Mouse (Mus musculus) layer of hippocampus, adult 11-12 months (tissue): ENCODE measurements around the gene Olfr141.

Experiments
- DNase-seq: peaks from one replicate; pipeline ENCODE4 v3.0.0; 2022; ENCODE audit warnings: low spot score

Gene Olfr141

DNA sequence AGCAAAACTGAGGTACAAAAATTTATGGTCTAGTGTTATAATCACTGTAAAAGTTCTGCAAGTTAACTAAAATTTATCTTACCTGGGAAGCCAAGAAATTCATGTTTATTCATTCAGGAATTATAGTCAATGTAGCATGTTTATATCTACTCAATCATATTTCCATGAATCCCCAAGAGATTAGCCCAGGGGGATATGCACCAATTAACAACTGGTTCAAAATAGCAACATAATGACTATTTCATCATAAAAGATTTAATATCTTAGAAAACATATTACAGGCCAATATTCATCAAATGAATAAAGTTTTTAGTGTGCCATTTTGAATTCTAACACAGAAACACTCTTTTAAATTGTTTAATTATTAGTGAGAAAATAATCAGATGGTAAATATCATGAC, at the start of gene Olfr141:
TSS of gene Olfr141 (minus strand) at position 101 of the 400 bp plus-strand sequence.
- DNase-seq = no peak

DNA sequence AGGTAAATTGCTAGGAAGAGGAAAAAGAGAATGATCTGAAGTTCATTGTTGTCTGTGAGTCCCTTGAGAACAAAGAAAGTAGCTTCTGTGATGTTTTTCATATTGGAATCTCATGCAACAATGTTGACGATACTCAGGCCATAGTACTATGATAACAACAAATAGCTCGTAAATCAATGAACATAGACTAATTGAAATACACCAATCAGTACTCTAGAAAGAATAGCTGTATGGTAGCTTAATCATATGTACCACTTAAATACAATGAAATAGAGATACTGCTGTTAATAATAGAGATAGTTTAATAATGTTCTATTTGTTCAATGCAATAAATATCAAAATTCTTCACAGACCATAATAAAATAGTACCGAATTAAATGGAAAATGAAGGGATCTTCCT, 41.8 kb upstream of the Olfr141 start, which contains the start of gene Olfr1095:
TSS of gene Olfr1095 (minus strand) at position 101 of the 400 bp plus-strand sequence.
- DNase-seq = no peak

DNA sequence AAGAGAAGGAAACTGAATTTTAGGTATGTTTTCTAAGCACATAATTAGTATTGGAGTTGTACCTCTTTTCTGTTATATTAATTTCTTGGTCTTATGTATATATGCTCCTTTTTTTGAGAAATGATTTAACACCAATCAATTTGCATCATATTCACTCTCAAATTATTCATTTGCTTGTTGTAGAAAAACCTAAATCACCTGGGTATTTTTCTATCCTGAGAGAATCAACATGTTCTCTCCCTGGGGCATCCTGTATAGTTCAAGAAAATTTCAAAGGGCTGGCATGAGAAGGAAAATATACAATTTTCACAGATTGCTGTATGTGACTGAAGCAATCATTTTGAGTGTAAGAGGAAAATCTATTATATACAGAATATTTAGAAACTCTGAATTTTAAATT, 14.5 kb upstream of the Olfr141 start, which contains the start of gene Olfr1094:
TSS of gene Olfr1094 (plus strand) at position 301 of the 400 bp plus-strand sequence.
- DNase-seq = no peak

DNA sequence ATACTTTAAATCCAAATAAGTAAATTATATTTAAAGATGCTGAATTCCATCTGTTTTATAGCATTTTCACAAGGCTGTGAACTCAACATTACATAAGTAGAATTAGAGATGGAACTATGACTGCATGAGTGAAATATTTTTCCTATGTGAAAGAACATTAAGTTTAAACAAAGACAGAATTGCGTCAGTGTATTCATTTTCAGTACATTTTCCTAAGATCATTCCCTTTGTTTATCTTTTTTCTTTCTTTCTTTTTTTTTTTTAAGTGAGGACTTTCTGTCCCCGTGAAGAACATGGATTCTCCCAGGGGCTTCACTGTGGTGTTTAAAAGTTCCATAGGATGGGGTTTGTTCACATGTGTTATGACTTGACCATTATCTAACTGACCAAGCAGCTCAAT, 27.6 kb downstream of the Olfr141 start, which contains the start of gene Olfr1093:
TSS of gene Olfr1093 (plus strand) at position 301 of the 400 bp plus-strand sequence.
- DNase-seq = no peak

DNA sequence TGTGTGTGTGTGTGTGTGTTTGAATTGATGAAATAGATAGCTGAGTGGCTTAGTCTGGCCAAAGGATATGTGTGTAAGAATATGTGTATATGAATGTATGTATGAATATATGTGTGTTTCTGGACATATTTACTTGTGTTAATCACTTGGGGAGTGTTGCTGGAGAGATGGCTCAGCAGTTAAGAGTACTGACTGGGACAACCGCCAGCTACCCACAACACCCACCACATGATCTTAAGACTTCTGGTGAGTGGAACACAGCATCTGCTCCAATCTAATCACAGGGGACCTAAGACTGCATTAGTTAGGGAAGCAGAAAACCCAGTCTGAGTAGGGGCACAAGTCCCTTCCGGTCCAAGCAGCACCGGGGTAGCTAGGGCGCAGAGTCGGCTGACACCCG, 48.8 kb downstream of the Olfr141 start:
- peak; percentile 4 for DNase-seq

DNA sequence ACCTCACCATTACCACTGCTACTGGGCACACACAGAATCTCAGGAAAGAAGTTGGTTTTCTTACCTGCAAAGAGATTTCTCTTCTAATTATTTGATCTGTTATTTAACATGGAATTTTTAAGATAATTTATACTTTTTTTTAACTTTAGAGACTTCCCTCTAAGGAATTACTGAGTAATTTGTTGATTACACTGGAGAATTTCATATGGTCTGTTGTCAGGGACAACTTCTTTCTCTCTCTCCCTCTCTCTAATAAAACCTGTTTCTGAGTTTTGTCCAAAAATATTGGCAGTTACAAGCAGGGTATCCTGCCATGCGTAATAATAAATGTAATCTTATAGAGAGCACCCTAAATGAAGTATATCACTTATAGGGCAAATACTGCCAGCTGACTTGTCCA, 50.9 kb downstream of the Olfr141 start, which contains the start of gene Olfr1090:
TSS of gene Olfr1090 (minus strand) at position 101 of the 400 bp plus-strand sequence.
- DNase-seq = no peak
